Mouse (Mus musculus) hindlimb bud, embryonic 11.5 days (tissue): ENCODE data around the gene Cacna1h.

ENCODE experiments used
- DNase-seq: peaks from one replicate; pipeline ENCODE4 v3.0.0-alpha.2; 2012; ENCODE audit warnings: low read depth, low spot score; ENCODE audit errors: extremely low spot score

Cacna1h gene

DNA sequence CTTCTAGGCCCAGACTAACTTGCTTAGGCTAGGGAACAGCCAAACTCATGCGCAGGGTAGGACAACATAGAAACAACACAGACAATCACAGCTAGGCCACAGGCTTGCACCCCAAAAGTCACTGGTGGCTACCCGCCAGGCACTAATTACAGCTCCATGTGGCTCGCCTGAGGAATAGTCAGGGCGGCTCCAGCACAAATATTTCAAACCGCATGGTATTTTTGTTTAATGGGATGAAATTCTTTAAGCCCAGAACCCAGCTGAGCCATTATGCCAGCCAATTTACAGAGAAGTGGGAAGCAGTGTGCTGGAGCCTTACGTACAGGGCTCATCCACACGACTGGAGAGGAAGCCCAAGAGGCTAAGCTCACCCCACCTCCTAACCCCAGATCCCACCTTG, 24.0 kb downstream of the Cacna1h start:
- no peak for DNase-seq

DNA sequence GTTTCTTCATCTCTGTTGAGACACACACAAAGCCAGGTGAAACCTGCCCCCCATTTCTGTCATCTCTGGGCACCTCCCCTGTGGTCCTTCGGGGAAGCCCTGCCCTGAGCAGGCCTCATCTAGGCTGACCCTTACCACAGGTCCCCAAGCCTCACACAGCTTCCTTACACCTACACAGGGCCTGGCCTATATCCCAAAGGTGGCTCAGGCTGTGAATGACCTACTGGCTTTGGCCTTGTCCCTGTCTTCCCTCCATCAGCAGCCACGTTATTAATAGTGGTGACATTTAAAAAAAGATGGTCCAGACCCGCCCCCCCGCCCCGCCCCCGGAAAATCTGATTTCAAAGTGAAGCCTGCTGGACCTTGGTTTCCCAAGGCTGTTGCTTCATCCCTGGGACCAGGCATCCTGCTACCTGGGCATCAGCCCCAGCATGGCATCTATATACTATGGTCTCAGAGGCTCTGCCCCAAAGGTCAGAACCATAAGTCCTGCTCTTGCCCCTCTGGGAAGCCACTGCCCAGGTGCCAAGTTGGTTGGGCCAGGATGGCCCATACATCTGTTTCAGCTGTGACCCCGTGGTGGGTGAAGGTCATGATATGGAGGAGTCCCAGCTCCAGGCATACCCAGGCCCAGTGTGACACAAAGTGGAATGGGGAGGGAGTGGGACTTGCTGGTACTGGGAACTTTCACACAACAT, 25.1 kb downstream of the Cacna1h start:
- no peak for DNase-seq

DNA sequence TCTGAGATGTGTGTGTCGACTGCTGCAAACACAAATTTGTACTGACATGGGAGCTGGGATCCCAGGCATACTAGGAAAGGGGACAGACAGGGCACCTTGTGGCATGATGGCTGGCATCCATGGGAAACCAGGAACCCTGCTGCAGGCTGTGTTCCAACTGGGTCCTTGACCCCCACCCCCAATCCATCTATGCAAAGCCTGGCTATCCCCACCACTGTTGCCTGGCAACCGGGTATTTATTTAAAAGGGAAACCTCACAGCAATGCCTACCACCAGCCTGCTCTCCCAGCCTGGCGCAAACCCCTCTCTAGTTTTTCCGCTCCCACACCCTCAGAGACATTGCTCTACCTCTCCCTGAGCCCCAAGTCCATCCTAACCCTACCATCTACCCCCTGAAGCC, 26.2 kb downstream of the Cacna1h start:
- DNase-seq, result no peak

DNA sequence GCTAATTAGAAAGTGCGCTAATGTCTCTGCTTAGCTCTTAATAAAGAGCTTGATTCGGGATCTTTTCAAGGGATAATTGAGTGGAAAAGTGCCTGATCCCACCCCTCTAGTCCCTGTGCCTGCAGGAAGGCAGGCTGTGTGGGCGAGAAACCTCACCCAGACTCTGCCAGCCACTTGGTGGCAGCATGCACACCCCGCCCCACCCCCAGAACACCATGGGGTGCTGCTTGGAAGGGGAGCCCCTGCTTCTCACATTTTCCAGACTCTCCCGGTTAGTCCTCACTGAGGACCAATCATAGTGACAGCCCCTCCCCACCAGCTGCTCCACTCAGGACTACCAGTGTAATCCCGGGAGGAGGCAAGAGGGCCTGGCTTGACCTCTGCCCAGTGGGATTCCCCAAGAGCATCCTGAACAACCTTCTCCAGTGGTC, 27.6 kb downstream of the Cacna1h start:
- no peak for DNase-seq

DNA sequence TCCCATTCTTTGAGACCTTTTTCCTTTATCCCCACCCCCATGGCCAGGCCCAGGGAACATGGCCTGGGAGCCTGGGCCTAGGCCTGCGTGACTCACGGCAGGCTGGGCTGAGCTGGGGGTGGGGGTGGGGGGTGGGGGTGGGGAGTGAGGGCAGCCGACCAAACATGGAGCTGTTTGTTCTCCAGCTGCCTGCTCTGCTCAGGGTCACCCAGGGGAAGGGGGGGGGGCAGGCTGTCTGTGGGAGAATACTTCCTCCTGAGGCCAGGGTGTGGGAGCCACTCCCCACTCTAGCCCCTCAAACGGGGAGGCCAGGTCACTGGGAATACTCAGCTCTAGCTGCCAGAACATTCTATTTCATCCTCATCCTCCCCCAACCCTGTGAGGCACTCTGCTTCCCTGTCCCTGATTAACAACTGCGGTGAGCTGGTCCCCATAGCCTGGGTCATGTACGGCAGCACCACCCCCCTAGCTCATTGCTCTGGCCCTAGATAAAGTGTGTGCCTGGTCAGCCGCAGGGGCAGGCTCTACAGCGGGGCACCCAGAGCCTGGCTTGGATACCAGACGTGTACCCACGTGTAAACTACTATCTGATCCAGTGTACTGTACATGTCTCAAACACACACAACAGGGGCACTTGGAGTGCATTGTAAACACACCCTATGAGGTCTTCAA, 28.2 kb downstream of the Cacna1h start:
- DNase-seq, result no peak

DNA sequence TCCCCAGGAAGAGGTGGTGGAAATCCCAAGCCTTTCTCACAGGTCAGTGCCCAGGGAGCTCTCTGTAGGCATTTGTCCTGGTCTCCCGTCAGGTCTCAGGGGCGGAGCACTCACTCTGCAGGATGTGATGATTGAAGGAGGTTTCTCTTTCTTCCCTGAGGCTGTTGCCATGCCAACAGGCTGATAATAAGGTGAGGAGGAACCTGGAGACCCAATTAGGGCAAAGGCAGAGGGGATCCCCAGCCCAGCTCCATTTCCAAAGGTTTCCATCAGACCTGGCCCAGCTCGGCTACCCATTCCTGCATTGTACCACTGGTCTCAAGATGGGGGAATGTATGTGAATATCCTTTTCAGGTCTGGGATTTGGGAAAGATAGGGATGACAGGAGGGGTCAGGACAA, 29.4 kb downstream of the Cacna1h start:
- no peak for DNase-seq

DNA sequence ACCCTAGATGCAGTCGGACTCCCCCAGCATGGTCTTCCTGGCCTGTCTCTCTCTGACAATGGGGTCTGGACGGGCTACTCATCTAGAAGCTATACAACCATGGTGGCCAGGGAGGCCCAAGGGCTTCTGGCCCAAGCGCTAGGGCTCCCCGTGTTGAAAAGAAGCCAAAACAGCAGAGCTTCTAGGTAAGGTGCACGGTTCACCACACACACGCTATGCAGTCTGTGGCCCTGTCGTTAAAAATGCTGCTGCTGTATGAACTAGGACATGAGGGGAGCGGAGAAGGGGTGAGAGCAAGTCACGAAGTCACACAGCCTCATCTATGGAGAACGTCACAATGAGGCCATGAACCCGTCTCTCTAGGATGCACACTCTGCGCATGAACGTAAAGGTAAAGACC, 31.4 kb downstream of the Cacna1h start:
- DNase-seq, result no peak

DNA sequence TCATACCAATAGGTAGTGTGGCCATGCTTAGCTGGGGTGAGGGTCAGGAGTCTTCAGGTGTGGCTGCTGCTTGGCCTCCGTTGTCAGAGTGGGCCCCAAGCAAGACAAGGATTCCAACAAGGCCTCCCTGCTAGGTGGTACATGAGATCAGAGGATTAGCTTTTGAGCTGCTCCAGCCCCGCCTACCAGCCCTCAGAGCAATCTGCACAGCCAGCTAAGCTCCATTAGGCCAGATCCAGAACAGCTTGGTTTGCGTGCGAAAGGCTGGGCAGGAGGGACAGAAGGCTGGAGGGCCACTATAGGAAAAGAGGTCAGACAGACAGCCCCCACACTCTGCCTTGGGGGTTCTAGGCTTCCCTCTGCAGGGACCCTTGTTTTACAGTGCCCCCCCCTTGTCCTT, 32.1 kb downstream of the Cacna1h start:
- DNase-seq, result no peak

DNA sequence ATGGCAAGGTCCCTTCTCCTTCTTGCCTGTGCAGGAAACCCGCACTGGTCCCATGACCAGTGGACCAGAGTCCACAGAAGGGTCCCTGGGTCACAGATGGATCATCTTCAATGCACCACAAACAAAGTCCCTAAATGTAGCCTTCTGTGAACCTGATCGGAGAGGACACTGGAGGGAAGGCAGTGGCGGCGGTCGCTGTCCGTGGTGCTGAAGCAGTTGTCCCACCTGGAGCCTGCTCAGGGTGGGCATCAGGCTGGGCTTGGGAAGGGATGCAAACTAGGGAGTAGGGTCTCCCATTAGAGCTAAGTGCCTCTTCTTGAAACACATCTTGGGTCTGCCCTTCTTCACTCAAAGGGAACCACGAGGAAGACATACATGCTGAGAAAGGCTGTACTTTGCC, 33.1 kb downstream of the Cacna1h start:
- no peak for DNase-seq

DNA sequence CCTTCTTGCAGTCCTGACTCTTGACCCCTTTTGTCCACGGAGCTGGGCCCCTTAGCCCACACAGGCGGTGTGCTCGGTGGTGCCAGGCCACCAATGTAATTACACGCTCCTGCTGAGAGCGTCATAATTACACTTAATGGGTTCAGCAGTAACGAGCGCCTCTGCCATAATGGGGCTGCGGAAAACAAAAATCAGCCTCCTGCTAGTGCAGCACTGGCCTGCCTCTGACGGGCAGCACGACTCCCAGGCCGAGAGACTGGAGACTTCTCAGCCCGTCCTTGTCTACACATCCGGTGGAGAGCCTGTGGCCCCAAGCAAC, 35.1 kb downstream of the Cacna1h start:
- no peak for DNase-seq

DNA sequence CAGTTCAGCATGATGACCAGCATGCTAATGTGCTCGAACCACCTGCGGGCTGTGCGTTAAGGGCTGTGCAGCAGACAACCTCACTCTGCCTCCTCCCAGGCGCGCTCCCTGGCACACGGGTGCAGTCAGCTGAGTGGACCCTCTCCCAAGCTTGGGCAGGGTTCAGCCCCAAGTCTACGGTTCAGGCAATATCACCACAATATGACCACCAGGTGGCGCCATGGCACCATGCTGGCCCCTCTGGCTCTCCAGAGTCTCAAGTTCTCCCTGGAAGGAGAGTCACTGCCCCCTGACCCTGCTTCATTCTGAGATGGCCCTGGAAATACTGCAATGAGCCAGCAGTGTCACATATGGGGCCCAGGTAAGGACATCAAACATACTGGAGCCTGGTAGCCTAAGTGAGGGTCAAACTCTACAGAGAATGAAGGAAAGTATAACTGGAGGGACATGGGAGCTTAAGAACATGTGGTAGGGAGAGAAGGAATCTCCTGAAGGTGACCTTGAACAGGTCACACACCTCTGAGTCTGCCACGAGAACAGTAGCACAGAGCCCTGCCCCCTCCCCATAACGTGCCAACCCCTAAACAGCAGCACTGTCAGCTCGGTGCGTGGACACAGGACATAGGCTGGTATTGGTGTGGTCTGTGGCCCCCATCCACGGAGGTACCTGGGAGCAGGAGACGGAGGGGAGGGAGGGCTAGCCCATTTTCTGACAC, 35.6 kb downstream of the Cacna1h start:
- peak; percentile 70 for DNase-seq

DNA sequence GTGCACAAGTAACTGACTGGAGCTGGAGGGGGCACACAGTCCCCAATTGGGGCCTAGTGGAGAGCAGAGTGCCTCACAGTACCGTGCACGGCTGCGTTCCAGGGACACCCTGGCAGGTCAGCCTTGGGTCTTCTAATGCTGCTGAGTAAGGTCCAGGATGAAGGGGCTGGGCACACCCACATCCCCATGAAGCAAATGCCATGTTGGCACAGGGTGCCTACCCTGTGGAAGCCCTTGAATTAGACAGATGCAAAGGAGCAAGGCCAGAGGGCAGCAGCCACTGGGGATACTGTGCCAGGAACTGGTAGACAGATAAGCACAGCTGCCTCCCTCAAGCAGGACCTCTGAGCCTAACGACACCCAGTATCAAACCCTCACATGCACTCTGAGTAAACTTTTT, 39.1 kb downstream of the Cacna1h start:
- DNase-seq, result no peak

DNA sequence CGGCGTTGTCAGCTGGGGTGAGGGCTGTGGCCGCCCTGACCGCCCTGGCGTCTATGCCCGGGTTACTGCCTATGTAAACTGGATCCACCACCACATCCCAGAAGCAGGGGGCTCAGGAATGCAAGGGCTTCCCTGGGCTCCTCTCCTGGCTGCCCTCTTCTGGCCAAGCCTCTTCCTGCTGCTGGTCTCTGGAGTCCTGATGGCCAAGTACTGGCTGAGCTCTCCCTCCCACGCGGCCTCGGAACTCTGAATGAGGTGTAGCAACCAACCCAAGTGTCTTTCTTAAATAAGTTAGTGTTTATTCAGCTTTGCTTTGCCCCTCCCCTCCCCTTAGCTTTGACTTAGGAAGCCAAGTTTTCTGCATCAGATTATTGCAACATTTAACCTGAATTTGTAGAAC, 59.6 kb downstream of the Cacna1h start:
- DNase-seq, result no peak

DNA sequence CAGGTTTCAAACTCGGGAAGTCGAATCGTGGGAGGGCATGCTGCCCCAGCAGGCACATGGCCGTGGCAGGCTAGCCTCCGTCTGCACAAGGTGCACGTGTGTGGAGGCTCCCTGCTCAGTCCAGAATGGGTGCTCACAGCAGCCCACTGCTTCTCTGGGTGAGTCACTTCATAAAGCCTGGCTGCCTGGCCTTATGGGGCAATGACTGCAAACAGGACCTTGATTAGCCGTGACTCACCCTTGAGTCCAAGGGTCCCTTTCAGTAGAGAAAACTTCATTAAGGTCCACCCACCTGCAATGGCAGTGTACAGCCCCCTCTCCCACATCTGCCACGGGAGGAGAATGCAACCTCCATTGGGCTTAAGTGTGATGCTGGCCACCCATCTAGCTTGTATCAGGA, 61.1 kb downstream of the Cacna1h start:
- DNase-seq, result no peak

DNA sequence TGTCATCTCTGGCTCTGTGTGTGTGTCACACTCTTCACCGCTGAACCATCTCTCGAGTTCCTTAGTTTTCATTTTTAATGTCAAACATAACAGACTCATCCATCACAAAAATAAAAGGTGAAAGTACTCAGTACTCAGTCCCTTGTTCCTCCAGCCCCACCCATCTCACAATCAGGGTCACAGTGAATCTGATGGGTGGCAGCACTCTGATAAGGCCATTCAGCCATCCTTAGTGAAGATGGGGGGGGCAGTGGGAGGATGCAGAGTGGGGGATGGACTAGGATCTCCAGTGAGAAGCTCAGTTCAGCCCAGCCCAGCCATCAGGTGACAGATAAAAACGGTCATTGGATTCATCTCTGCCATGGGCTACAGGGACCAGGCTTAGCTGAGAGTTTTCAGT, 64.6 kb downstream of the Cacna1h start, which contains the start of gene Tpsg1:
Tpsg1 (plus strand) TSS at position 301 of the 400 bp plus-strand sequence.
- DNase-seq, result no peak

DNA sequence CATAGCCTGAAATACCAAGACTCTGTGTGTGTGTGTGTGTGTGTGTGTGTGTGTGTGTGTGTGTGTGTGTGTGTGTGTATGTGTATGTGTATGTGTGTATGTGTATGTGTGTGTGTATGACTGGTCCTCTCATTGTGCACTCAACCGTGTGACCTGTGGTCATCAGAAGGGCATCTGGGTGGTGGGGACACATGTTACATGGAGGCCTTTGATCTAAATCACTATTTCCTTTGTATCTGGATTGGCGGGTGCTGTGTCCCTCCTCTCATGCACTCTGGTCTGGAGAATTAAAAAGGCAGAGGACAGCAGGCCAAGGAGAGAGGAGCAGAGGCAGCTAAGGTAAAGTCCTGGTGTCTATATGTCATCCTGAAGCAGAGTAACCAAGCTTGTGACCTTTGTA, 67.6 kb downstream of the Cacna1h start, which contains the start of gene Tpsb2:
Tpsb2 (plus strand) TSS at position 301 of the 400 bp plus-strand sequence.
- DNase-seq, result no peak

DNA sequence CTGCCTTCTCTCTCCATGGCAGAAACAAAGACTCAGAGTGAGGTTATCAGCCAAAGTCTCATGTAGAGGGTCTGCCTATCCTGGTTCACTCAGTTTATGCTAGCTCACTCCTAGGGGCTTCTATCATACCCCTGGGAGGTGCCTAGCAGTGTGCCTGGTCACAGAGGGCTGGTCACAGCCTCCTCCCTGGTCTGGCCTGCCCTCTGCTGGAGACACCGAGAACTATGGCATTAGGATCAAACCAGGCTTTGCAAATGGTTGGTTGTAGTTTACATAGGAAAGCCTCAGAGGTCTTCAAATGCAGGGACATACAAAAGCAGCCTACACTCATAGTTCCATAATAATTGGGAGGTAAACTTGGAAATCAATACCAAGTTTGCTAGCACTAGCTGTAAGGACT, 69.9 kb downstream of the Cacna1h start:
- no peak for DNase-seq

DNA sequence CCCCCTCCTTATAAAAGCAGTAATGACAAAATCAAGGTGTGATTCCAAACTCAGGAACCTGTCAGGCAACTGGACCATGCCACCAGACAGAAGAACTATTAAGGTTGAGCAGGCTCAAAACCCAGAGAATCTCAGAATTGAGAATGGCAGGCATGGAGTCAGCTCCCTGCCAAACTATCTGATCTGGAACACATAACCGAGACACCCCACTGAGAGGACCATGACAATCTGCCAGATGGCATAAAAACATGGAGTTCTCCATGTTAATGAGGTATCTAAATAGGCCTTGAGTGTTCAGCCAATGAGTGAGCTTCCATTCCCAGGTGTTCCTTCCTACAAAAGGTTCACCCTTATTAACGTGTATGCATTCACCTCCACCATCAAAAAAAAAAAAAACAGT, 72.3 kb downstream of the Cacna1h start:
- DNase-seq, result no peak

DNA sequence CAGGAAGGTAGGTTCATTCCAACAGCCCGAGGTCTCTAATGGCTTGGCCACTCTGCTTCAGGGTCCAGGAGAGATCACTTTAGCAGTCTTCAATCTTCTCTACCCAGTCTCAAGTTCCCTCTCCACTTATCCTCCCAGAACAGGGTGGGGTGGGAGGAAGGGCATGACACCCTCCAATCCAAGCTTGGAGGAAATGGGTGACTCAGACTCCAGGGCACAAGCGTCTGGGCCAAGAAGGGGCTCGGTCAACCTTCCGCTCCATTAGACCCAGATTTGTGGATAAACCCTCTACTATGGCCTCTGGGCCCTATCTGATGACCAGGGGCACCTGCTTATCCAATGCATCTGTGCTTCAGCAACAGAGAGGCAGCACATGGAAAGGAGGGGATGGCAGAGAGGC, 88.1 kb downstream of the Cacna1h start, which contains the start of gene Tpsab1:
Tpsab1 (minus strand) TSS at position 101 of the 400 bp plus-strand sequence.
- no peak for DNase-seq

DNA sequence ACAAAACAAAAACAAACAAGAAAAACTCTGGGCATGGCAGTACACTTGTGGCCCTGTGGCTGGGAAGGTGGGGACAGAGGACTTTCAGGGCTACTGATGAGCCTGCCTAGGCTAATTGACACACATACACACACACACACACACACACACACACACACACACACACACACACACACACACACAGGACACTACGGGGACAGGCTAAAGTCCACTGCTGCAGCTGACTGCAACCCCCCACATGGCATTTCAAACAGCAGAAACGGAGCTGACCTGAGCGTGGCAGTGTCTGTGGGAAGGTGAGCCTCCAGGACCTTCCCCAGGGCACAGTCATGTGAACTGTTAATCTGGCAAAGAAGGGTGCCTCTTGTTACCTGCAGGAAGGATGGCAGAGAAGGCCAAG, 92.1 kb downstream of the Cacna1h start:
- no peak for DNase-seq

DNA sequence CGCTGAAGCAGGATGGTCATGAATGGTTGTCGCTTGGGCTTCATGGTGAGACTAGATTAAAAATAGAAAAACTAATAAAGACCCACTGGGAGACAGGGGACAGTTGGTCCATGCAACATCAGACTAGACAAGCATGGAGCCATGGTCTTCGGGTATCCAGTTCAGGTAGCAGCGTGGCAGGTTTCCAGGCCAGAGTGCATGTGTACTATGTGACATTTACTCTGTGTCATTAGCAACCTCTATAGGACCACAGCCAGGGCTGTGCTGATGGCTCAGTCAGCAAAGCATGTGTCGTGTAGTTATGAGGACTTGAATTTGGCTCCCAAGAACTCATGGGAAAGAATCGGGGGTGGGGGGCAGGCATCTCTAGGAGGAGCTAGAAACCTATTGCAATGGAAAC, 93.6 kb downstream of the Cacna1h start:
- no peak for DNase-seq

DNA sequence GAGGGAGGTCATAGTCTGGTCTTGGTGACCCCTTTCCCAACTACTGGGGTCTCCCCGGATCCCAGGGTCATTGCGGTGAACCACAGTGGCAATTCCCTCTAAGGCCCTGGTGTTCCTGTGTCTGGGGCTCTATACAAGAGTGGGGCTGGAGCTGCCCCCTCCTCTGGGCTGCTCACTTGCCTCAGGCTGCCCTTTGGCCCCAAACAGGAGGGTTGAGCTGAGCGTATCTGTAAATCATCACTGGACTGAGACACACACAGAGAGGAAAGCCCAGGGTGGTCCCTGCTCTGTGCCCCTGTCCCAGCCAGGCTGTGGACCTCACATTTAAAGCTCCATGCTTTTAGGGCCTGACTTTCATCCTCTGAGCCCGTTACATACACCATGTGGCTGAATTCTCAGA, 95.4 kb downstream of the Cacna1h start:
- DNase-seq, result no peak
